Mouse (Mus musculus) megakaryocyte, embryonic 14.5 days (primary cell): ENCODE results near the gene Adam15.

ENCODE experiments used
- FLI1 ChIP-seq: IDR thresholded peaks from 2 replicates; pipeline ENCODE4 v1.6.1; 2012; ENCODE audit warnings: low read length, inconsistent platforms, mixed read lengths
- GATA1 ChIP-seq: IDR thresholded peaks from 3 replicates; pipeline ENCODE4 v1.6.1; 2012; ENCODE audit warnings: mixed read lengths, low read length, inconsistent platforms, borderline replicate concordance

GRCm38 (mm10) chr3:89332476-89332875, 17.3 kb downstream of the Adam15 start:
- TF ChIP-seq GATA1: no peak
- no peak for TF ChIP-seq FLI1
